ENCODE assay signal across 17 mouse cellular contexts in the genomic region with DNA sequence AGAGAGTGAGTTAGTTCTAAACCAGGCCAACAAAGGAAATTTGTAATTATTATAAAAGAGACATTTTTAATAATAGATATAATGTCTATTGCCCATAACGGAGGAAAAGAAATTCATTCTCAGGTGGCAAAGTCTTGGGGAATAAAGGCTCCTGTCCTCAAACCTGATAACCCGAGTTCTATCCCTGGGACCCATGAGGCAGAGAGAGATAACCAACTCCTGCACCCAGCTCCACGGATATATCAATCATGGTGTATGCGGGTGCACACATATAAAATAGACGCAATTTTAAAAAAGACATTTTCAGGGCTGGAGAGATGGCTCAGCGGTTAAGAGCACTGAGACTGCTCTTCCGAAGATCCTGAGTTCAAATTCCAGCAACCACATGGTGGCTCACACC.
"Had no signal": no experiment of that assay in that cellular context is flagged by ENCODE, and none has a peak within 500 bp of the region (broad histone marks: within the 10 kb centered on the region; RNA-seq: fewer than 3 reads in every experiment).

No protein-coding gene starts in this region.

- H3K27ac ChIP-seq: liver, embryonic 15.5 days; lung, embryonic 15.5 days; macrophage; midbrain, embryonic 13.5 days; midbrain, embryonic 15.5 days; neural tube, embryonic 12.5 days; stomach, embryonic 15.5 days; stomach, postnatal 0 days had no signal

- H3K4me1 ChIP-seq: lung, embryonic 15.5 days; midbrain, embryonic 15.5 days; neural tube, embryonic 12.5 days; stomach, embryonic 15.5 days had no signal

- H3K27me3 ChIP-seq: liver, embryonic 15.5 days; lung, embryonic 15.5 days; megakaryocyte, embryonic 14.5 days; midbrain, embryonic 13.5 days; midbrain, embryonic 15.5 days; neural tube, embryonic 12.5 days; stomach, embryonic 15.5 days had no signal

- ATAC-seq: midbrain, embryonic 13.5 days; midbrain, embryonic 15.5 days had no signal

- H3K4me3 ChIP-seq: liver, embryonic 15.5 days; lung, embryonic 15.5 days; megakaryocyte, embryonic 14.5 days; midbrain, embryonic 13.5 days; midbrain, embryonic 15.5 days; neural tube, embryonic 12.5 days; stomach, embryonic 15.5 days had no signal

- H3K9me3 ChIP-seq: liver, embryonic 15.5 days; lung, embryonic 15.5 days; megakaryocyte, embryonic 14.5 days; midbrain, embryonic 13.5 days; midbrain, embryonic 15.5 days; neural tube, embryonic 12.5 days; stomach, embryonic 15.5 days had no signal

- H3K4me2 ChIP-seq: liver, embryonic 15.5 days; lung, embryonic 15.5 days; midbrain, embryonic 11.5 days; midbrain, embryonic 13.5 days; midbrain, embryonic 15.5 days; neural tube, embryonic 12.5 days; stomach, embryonic 15.5 days had no signal

- H3K9ac ChIP-seq: liver, embryonic 15.5 days; lung, embryonic 15.5 days; midbrain, embryonic 13.5 days; midbrain, embryonic 15.5 days; neural tube, embryonic 12.5 days; stomach, embryonic 15.5 days had no signal

- DNase-seq: lung, adult 2 months; lung, postnatal 14 days; lung, postnatal 36 days; right cerebral cortex, postnatal 14 days; thymus, adult 2 months; thymus, postnatal 14 days; thymus, postnatal 36 days had no signal
